Mouse (Mus musculus): ENCODE data around the gene Fam181b. TPM values are rescaled to one million over a fixed set of nuclear protein-coding genes. Genes with fewer than 3 reads are reported as not detected.

Gene Fam181b
- polyA plus RNA-seq, 1 experiment from 2014 or later = 3.1 TPM

DNA sequence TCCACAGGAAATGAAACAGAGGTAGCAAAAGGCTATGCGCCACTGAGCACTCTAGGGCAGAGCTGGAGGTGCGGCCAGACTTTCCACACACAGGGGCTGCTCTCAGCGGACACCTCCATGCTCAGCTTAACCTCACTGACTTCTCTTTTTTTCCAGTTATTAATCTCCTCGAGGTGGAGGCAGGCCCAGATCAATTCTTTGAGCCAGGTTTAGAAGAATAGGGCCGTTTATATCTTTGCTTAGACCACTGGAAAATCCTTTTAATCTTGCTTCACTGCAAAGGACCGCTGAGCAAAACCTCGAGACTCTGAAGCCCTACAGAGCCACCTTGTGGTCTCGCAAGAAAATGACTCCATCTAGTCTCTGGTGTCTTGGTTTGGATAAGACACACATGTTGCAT is 15.8 kb downstream of the Fam181b start:
- Histone ChIP-seq H3K4me3 (ENCODE audit: control insufficient read depth in 1 of 2, insufficient read depth in 1 of 2, low read depth in 1 of 2, low read length in 2 of 2) (peak overlapping the region in 1 of 2 experiments; percentile 26; a peak in 2 of 4 replicates), H3K4me1 (ENCODE audit: control insufficient read depth in 2 of 2, insufficient read depth in 2 of 2, low read length in 2 of 2) (no peaks in the 10 kb centered on the region; a peak in 1 of 4 replicates), H3K27ac (replicated peaks in 1 of 2; ENCODE audit: control insufficient read depth in 1 of 2, insufficient read depth in 1 of 2, low read depth in 2 of 2, low read length in 2 of 2) (no peak overlapping the region), H3K36me3 (ENCODE audit: control insufficient read depth, insufficient read depth, low read length) (no peaks in the 10 kb centered on the region), H3K9ac (ENCODE audit: low read length) (no peak overlapping the region), H3K27me3 (ENCODE audit: control insufficient read depth, insufficient read depth, low read length) (no peaks in the 10 kb centered on the region), H3K9me3 (ENCODE audit: control insufficient read depth, low read length) (no peaks in the 10 kb centered on the region), H3K4me2 (ENCODE audit: low read length) (peak overlapping the region; percentile 35)
- WGBS = 3% methylated on average over 8 of the region's 8 CpGs
- no peak for ATAC-seq (ENCODE audit: insufficient number of reproducible peaks, insufficient read depth, low FRiP score, low read depth)

DNA sequence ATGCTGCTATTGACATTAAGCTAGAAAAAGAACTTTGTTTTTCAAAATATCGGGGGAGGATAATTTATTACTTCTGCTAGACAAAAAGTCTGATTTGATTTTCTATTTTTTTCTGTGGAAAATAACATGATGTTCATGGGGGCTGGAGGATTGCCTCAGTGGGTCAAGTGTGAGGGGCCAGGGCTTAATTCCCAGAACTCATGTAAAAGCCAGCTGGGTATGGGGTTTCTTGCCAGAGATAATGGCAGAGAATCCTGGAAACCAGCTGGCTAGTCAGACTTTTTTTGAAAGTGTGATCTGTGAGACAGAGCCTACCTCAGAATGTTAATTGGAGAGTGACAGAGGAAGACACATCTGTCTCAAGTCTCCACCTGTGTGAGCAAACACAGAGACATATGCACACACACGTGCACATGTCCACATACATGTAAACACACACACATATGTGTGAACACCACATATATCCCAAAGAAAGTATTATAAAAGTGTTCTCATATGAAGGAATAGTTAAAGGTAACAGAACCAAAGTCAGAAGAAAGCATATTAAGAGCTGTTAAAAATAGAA is 25.2 kb downstream of the Fam181b start:
- no peak overlapping the region for H3K27ac ChIP-seq (replicated peaks in 1 of 2; ENCODE audit: control insufficient read depth in 1 of 2, insufficient read depth in 1 of 2, low read depth in 2 of 2, low read length in 2 of 2)
- no peaks in the 10 kb centered on the region for H3K9me3 ChIP-seq (ENCODE audit: control insufficient read depth, low read length)
- H3K27me3 ChIP-seq (ENCODE audit: control insufficient read depth, insufficient read depth, low read length) = no peaks in the 10 kb centered on the region
- no peak overlapping the region for H3K9ac ChIP-seq (ENCODE audit: low read length)
- ATAC-seq (ENCODE audit: insufficient number of reproducible peaks, insufficient read depth, low FRiP score, low read depth) = no peak
- no peak overlapping the region for H3K4me2 ChIP-seq (ENCODE audit: low read length)
- WGBS = 78% methylated on average over 2 of the region's 2 CpGs
- no peak overlapping the region for H3K4me3 ChIP-seq (ENCODE audit: control insufficient read depth in 1 of 2, insufficient read depth in 1 of 2, low read depth in 1 of 2, low read length in 2 of 2)
- no peaks in the 10 kb centered on the region for H3K4me1 ChIP-seq (ENCODE audit: control insufficient read depth in 2 of 2, insufficient read depth in 2 of 2, low read length in 2 of 2)
- H3K36me3 ChIP-seq (ENCODE audit: control insufficient read depth, insufficient read depth, low read length) = no peaks in the 10 kb centered on the region

DNA sequence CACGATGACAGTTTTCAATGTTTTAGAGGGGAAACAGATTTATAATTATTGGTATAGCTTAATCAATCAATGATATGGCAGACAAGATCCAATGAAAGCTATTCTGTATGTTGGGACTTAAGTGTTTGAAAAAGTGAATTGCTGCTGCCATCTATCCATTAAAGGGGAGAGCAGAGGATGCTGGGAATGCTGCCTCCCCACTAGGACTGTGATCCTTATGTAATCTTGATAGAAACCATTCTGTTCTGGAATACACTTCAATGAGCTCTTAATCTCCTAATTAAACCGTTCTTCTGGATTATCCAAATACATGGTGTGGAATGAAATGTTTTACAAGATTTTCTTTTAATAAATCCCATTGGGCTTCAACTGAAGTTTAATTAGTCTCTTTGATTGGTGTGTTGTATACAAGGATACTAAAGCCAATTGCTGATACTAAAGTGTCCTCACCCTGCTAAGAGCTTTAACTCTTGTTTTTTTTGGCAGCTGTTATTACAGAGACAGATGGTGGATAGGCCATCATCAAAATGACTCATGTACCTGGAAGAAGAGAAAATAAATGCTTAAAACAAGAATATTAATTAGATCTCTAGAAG is 30.8 kb downstream of the Fam181b start:
- no peak overlapping the region for H3K27ac ChIP-seq (replicated peaks in 1 of 2; ENCODE audit: control insufficient read depth in 1 of 2, insufficient read depth in 1 of 2, low read depth in 2 of 2, low read length in 2 of 2)
- no peak overlapping the region for H3K4me3 ChIP-seq (ENCODE audit: control insufficient read depth in 1 of 2, insufficient read depth in 1 of 2, low read depth in 1 of 2, low read length in 2 of 2)
- no peak for ATAC-seq (ENCODE audit: insufficient number of reproducible peaks, insufficient read depth, low FRiP score, low read depth)
- no peak overlapping the region for H3K4me2 ChIP-seq (ENCODE audit: low read length)
- H3K9ac ChIP-seq (ENCODE audit: low read length) = no peak overlapping the region
- no peaks in the 10 kb centered on the region for H3K36me3 ChIP-seq (ENCODE audit: control insufficient read depth, insufficient read depth, low read length)
- H3K4me1 ChIP-seq (ENCODE audit: control insufficient read depth in 2 of 2, insufficient read depth in 2 of 2, low read length in 2 of 2) = no peaks in the 10 kb centered on the region
- no peaks in the 10 kb centered on the region for H3K27me3 ChIP-seq (ENCODE audit: control insufficient read depth, insufficient read depth, low read length)
- no peaks in the 10 kb centered on the region for H3K9me3 ChIP-seq (ENCODE audit: control insufficient read depth, low read length)
- WGBS = 61% methylated on average over 2 of the region's 2 CpGs

DNA sequence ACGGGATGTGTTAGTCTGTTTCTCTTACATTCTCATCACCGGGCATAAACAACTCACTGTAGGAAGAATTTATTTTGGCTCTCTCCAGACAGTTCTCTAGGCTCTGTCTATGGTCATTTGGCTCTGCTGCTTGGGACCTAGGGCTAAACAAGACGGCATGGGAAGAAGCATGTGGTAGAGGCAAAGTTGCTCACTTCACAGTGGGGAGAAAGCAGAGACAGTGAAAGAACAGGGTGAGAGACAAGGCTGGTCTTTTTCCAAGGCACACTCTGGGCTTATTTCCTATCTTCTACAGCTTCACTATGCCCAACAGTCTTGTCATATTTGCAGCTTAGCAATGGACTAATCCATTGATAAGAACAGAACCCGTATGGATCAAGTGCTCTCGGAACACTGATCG is 31.4 kb downstream of the Fam181b start:
- WGBS = 81% methylated on average over 6 of the region's 6 CpGs
- ATAC-seq (ENCODE audit: insufficient number of reproducible peaks, insufficient read depth, low FRiP score, low read depth) = no peak
- no peaks in the 10 kb centered on the region for H3K9me3 ChIP-seq (ENCODE audit: control insufficient read depth, low read length)
- H3K4me1 ChIP-seq (ENCODE audit: control insufficient read depth in 2 of 2, insufficient read depth in 2 of 2, low read length in 2 of 2) = no peaks in the 10 kb centered on the region
- no peak overlapping the region for H3K4me2 ChIP-seq (ENCODE audit: low read length)
- no peaks in the 10 kb centered on the region for H3K36me3 ChIP-seq (ENCODE audit: control insufficient read depth, insufficient read depth, low read length)
- no peaks in the 10 kb centered on the region for H3K27me3 ChIP-seq (ENCODE audit: control insufficient read depth, insufficient read depth, low read length)
- H3K27ac ChIP-seq (replicated peaks in 1 of 2; ENCODE audit: control insufficient read depth in 1 of 2, insufficient read depth in 1 of 2, low read depth in 2 of 2, low read length in 2 of 2) = no peak overlapping the region
- H3K9ac ChIP-seq (ENCODE audit: low read length) = no peak overlapping the region
- no peak overlapping the region for H3K4me3 ChIP-seq (ENCODE audit: control insufficient read depth in 1 of 2, insufficient read depth in 1 of 2, low read depth in 1 of 2, low read length in 2 of 2)

DNA sequence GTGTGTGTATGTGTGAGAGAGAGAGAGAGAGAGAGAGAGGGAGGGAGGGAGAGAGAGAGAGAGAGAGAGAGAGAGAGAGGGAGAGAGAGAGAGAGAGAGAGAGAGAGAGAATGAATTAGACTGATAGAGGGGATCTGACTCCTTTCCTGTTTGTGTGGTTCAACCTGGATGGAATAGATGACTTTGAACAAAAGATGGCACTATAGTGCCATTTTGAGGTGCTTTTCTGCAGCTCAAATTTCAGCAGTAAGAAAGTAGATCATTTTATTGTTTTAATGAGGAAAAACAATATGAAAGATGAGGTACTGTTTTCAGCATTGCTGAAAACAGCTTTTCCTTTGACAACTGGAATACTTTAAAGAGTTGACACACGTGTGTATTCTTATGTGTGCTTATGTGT is 37.9 kb downstream of the Fam181b start:
- Histone ChIP-seq H3K36me3 (ENCODE audit: control insufficient read depth, insufficient read depth, low read length) (no peaks in the 10 kb centered on the region), H3K4me3 (ENCODE audit: control insufficient read depth in 1 of 2, insufficient read depth in 1 of 2, low read depth in 1 of 2, low read length in 2 of 2) (no peak overlapping the region), H3K27ac (replicated peaks in 1 of 2; ENCODE audit: control insufficient read depth in 1 of 2, insufficient read depth in 1 of 2, low read depth in 2 of 2, low read length in 2 of 2) (no peak overlapping the region), H3K4me2 (ENCODE audit: low read length) (no peak overlapping the region), H3K9me3 (ENCODE audit: control insufficient read depth, low read length) (no peaks in the 10 kb centered on the region), H3K9ac (ENCODE audit: low read length) (no peak overlapping the region), H3K27me3 (ENCODE audit: control insufficient read depth, insufficient read depth, low read length) (no peaks in the 10 kb centered on the region), H3K4me1 (ENCODE audit: control insufficient read depth in 2 of 2, insufficient read depth in 2 of 2, low read length in 2 of 2) (no peaks in the 10 kb centered on the region)
- ATAC-seq (ENCODE audit: insufficient number of reproducible peaks, insufficient read depth, low FRiP score, low read depth) = no peak
- 61% methylated on average over 1 of the region's 1 CpGs for WGBS

DNA sequence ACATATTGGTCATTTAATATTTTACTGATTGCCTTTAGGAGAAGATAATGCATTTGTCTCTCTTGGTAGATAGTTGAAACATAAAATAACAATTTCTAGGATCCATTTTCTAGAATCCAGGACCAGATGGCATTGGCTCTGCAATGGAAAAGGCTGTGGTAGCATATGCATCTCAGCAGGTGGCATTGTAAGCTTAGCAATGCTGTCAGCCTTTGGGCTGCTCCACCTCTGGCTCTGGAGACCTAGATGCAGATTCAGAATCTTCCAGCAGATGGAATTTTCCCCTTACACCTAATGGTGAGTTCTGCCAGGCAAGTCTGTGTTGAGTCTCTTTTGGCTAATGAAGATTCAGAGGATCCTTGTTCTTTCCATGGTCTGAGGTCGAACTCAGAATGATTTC is 44.3 kb downstream of the Fam181b start:
- Histone ChIP-seq H3K36me3 (ENCODE audit: control insufficient read depth, insufficient read depth, low read length) (no peaks in the 10 kb centered on the region), H3K9me3 (ENCODE audit: control insufficient read depth, low read length) (no peaks in the 10 kb centered on the region), H3K27ac (replicated peaks in 1 of 2; ENCODE audit: control insufficient read depth in 1 of 2, insufficient read depth in 1 of 2, low read depth in 2 of 2, low read length in 2 of 2) (no peak overlapping the region), H3K27me3 (ENCODE audit: control insufficient read depth, insufficient read depth, low read length) (no peaks in the 10 kb centered on the region), H3K4me3 (ENCODE audit: control insufficient read depth in 1 of 2, insufficient read depth in 1 of 2, low read depth in 1 of 2, low read length in 2 of 2) (no peak overlapping the region), H3K4me2 (ENCODE audit: low read length) (no peak overlapping the region), H3K4me1 (ENCODE audit: control insufficient read depth in 2 of 2, insufficient read depth in 2 of 2, low read length in 2 of 2) (no peaks in the 10 kb centered on the region), H3K9ac (ENCODE audit: low read length) (no peak overlapping the region)
- ATAC-seq (ENCODE audit: insufficient number of reproducible peaks, insufficient read depth, low FRiP score, low read depth) = no peak
- 59% methylated on average over 1 of the region's 1 CpGs for WGBS

Other genes with a start within 250 kb of the Fam181b start
- 9.0 and 9.4 TPM in 2 replicates for gene Ddias, start 205.6 kb upstream of the Fam181b start, polyA plus RNA-seq (2014; fragmentation: Nextera tagmentation; extraction: Ambion mirVana)
- 23.9 and 24.0 TPM in 2 replicates for gene Prcp, start 205.4 kb upstream of the Fam181b start, polyA plus RNA-seq (2014; fragmentation: Nextera tagmentation; extraction: Ambion mirVana)

Data from heart, embryonic 14.5 days (tissue).